Mouse (Mus musculus): ENCODE measurements around the gene Rrn3. TPM values are rescaled to one million over a fixed set of nuclear protein-coding genes. Genes with fewer than 3 reads are reported as not detected.

Gene Rrn3
- total RNA-seq, 2 experiments from 2014 or later = 52.6 to 56.6 TPM

DNA sequence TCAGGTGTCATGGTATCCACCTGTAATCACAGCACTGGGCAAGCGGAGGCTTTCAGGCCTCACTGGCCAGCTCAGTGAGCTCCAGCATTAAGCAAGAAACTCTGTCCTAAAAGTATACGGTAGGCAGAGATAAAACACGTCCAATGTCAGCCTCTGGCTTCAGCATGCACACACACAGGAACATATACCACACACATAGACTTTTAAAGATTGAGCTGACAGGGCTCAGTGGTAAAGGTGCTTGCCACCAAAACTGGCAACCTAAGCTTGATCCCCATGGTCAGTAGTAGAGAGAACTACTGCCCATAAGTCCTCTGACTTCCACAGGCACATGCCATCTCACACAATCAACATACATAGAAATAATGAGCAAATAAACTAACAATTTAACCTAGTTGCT, 60.4 kb downstream of the Rrn3 start:
- intact Hi-C loops (cut with DNase I) = no loop called here
- no peak for DNase-seq

- no peak for DNase-seq
- intact Hi-C loops (cut with DNase I) = no loop called here
Measured at GRCm38 (mm10) chr16:13845031-13845430, 64.5 kb downstream of the Rrn3 start.

DNA sequence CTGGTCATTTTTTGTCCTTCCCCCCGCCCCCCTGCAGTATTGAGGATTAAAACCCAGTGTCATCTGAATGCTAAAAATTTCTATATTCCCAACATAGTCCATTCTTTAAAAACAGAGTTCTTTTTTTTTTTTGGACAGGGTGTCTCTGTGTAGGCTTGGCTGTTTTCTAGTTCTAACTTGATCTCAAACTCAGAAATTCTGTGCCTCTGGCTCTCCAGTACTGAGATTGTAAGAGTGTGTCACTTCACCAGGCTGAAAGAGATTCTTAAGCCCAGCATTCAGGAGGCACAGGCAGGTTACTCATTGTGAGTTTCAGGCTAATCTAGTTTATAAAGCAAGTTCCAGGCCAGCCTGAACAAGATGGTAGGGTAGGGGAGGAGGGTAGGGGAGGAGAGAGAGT, 66.2 kb downstream of the Rrn3 start:
- intact Hi-C loops (cut with DNase I) = no loop called here

GRCm38 (mm10) chr16:13848310-13848709, 67.8 kb downstream of the Rrn3 start:
- DNase-seq = no peak
- intact Hi-C loops (cut with DNase I) = no loop called here

More for the DNA sequence above, 66.2 kb downstream of the Rrn3 start:
- no peak for DNase-seq

- intact Hi-C loops (cut with DNase I) = no loop called here
- DNase-seq = no peak
Measured at GRCm38 (mm10) chr16:13851446-13851845, 70.9 kb downstream of the Rrn3 start.

DNA sequence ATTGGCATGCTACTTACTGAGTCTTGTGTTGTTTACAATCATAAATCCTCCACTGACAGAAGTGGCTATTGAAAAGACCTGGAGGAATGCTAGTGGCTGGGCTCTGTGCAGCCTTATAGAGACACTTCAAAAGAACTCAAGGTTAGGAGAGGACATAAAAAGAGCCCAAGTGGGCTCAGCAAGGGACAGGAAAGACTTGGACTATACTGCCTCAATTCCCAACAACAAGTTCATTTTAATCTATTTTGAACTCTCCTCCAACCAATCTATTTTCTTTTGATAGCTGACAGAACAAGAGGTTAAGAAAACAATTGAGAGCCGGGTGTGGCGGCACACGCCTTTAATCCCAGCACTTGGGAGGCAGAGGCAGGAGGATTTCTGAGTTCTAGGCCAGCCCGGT, 73.4 kb downstream of the Rrn3 start:
- intact Hi-C loops (cut with DNase I) = no loop called here
- no peak for DNase-seq

Small RNA genes lying within 50 kb of the gene (microRNA-seq; reads per million reads assigned to microRNA genes)
- gene Gm27734 = not detected

Other genes with a start within 250 kb of the Rrn3 start
- 10 to 100 TPM; 32.4 to 37.4 TPM for gene Parn, start 112.5 kb upstream of the Rrn3 start, total RNA-seq (2021)
- 10 to 100 TPM; 38.1 to 41.8 TPM for gene Bfar, start 108.8 kb upstream of the Rrn3 start, total RNA-seq (2021)
- gene 3110001I22Rik, start 108.8 kb upstream of the Rrn3 start, total RNA-seq (2021) = 1 to 10 TPM; 4.6 to 6.1 TPM
- gene Pla2g10, start 49.7 kb upstream of the Rrn3 start, total RNA-seq (2021) = not detected
- 100 to 1,000 TPM; 107 to 109 TPM for gene Ntan1, start 38.1 kb downstream of the Rrn3 start, total RNA-seq (2021)
- 10 to 100 TPM; 79.0 to 79.2 TPM for gene Pdxdc1, start 122.4 kb downstream of the Rrn3 start, total RNA-seq (2021)
- gene Mpv17l, start 122.5 kb downstream of the Rrn3 start, total RNA-seq (2021) = 10 to 100 TPM; 46.6 to 53.9 TPM
- gene 2900011O08Rik, start 205.9 kb downstream of the Rrn3 start, total RNA-seq (2021) = 100 to 1,000 TPM; 246 to 247 TPM
- gene Ifitm7, start 206.2 kb downstream of the Rrn3 start, total RNA-seq (2021) = 1 to 10 TPM in 1 of 2 experiments, under 1 TPM in 1; 0.40 to 2.8 TPM